Mouse (Mus musculus): ENCODE data around the gene A630001G21Rik. TPM values are rescaled to one million over a fixed set of nuclear protein-coding genes. Genes with fewer than 3 reads are reported as not detected.

Gene A630001G21Rik
- total RNA-seq, 2 experiments from 2014 or later: 0.59 to 0.79 TPM

- TF ChIP-seq CTCF (conservative IDR thresholded peaks at IDR 0.05): no peak
- Histone ChIP-seq H3K4me3 (peak overlapping the region; percentile 41), H3K27ac (no peak overlapping the region)
- peak; percentile 36 to 38 for DNase-seq (ENCODE audit: low spot score in 2 of 2)
Observed at GRCm38 (mm10) chr1:85703245-85704186, 74.9 kb downstream of the A630001G21Rik start.

GRCm38 (mm10) chr1:85702531-85702930 lies 75.9 kb downstream of the A630001G21Rik start:
- no peak for DNase-seq (ENCODE audit: low spot score in 2 of 2)
- H3K4me3 ChIP-seq: no peak overlapping the region
- H3K27ac ChIP-seq: no peak overlapping the region
- no peak for TF ChIP-seq CTCF (conservative IDR thresholded peaks at IDR 0.05)

GRCm38 (mm10) chr1:85697721-85698493 lies 80.5 kb downstream of the A630001G21Rik start:
- TF ChIP-seq CTCF (conservative IDR thresholded peaks at IDR 0.05): no peak
- Histone ChIP-seq H3K4me3 (no peak overlapping the region), H3K27ac (no peak overlapping the region)
- no peak for DNase-seq (ENCODE audit: low spot score in 2 of 2)

- no peak overlapping the region for H3K27ac ChIP-seq
- no peak for TF ChIP-seq CTCF (conservative IDR thresholded peaks at IDR 0.05)
- no peak for DNase-seq (ENCODE audit: low spot score in 2 of 2)
Observed at GRCm38 (mm10) chr1:85695646-85696045, 82.8 kb downstream of the A630001G21Rik start.

GRCm38 (mm10) chr1:85693280-85693679 lies 85.2 kb downstream of the A630001G21Rik start:
- TF ChIP-seq CTCF (conservative IDR thresholded peaks at IDR 0.05): no peak
- no peak for DNase-seq (ENCODE audit: low spot score in 2 of 2)
- H3K4me3 ChIP-seq: no peak overlapping the region
- H3K27ac ChIP-seq: no peak overlapping the region

More at GRCm38 (mm10) chr1:85695646-85696045, 82.8 kb downstream of the A630001G21Rik start:
- no peak overlapping the region for H3K4me3 ChIP-seq

- TF ChIP-seq CTCF (conservative IDR thresholded peaks at IDR 0.05): no peak
- Histone ChIP-seq H3K4me3 (no peak overlapping the region), H3K27ac (no peak overlapping the region)
- DNase-seq (ENCODE audit: low spot score in 2 of 2): no peak
Observed at GRCm38 (mm10) chr1:85692281-85692680, 86.2 kb downstream of the A630001G21Rik start.

GRCm38 (mm10) chr1:85690544-85690943 lies 87.9 kb downstream of the A630001G21Rik start:
- no peak for DNase-seq (ENCODE audit: low spot score in 2 of 2)
- no peak overlapping the region for H3K27ac ChIP-seq
- no peak overlapping the region for H3K4me3 ChIP-seq
- no peak for TF ChIP-seq CTCF (conservative IDR thresholded peaks at IDR 0.05)

GRCm38 (mm10) chr1:85687346-85687745 lies 91.1 kb downstream of the A630001G21Rik start:
- no peak for DNase-seq (ENCODE audit: low spot score in 2 of 2)
- no peak overlapping the region for H3K4me3 ChIP-seq
- no peak for TF ChIP-seq CTCF (conservative IDR thresholded peaks at IDR 0.05)
- H3K27ac ChIP-seq: no peak overlapping the region

- Histone ChIP-seq H3K4me3 (no peak overlapping the region), H3K27ac (no peak overlapping the region)
- DNase-seq (ENCODE audit: low spot score in 2 of 2): no peak
- no peak for TF ChIP-seq CTCF (conservative IDR thresholded peaks at IDR 0.05)
Observed at GRCm38 (mm10) chr1:85686666-85687065, 91.8 kb downstream of the A630001G21Rik start.

GRCm38 (mm10) chr1:85680226-85680625 lies 98.2 kb downstream of the A630001G21Rik start:
- H3K4me3 ChIP-seq: no peak overlapping the region
- no peak for TF ChIP-seq CTCF (conservative IDR thresholded peaks at IDR 0.05)
- H3K27ac ChIP-seq: no peak overlapping the region
- no peak for DNase-seq (ENCODE audit: low spot score in 2 of 2)

Small RNA genes lying within 50 kb of the gene (microRNA-seq; reads per million reads assigned to microRNA genes)
- 0 reads per million in 2 experiments for gene Gm25472
- gene Mir8096: 0 reads per million in 2 experiments

Other genes starting within 250 kb of the A630001G21Rik start
- not detected for gene G530012D18Rik, start 203.0 kb downstream of the A630001G21Rik start, total RNA-seq (2021)
- 1 to 10 TPM in 1 of 2 experiments, under 1 TPM in 1; 0.69 to 1.4 TPM for gene Sp110, start 179.8 kb downstream of the A630001G21Rik start, total RNA-seq (2021)
- gene Sp140, start 178.3 kb downstream of the A630001G21Rik start, total RNA-seq (2021): 1 to 10 TPM in 1 of 2 experiments, under 1 TPM in 1; 0.44 to 1.1 TPM
- gene Sp100, start 128.7 kb downstream of the A630001G21Rik start, total RNA-seq (2021): 1 to 10 TPM; 2.8 to 3.6 TPM
- 100 to 1,000 TPM; 152 to 157 TPM for gene Cab39, start 14.8 kb upstream of the A630001G21Rik start, total RNA-seq (2021)
- 100 to 1,000 TPM; 748 to 802 TPM for gene Itm2c, start 115.6 kb upstream of the A630001G21Rik start, total RNA-seq (2021)
- gene 4933407L21Rik, start 149.8 kb upstream of the A630001G21Rik start, total RNA-seq (2021): 1 to 10 TPM; 3.3 to 3.6 TPM
- gene Gpr55, start 182.4 kb upstream of the A630001G21Rik start, total RNA-seq (2021): not detected
- 1 to 10 TPM; 1.2 TPM for gene Spata3, start 238.2 kb upstream of the A630001G21Rik start, total RNA-seq (2021)

Data from layer of hippocampus, adult 2 months (tissue).